ENCODE assay signal across 15 mouse cellular contexts in the genomic region with DNA sequence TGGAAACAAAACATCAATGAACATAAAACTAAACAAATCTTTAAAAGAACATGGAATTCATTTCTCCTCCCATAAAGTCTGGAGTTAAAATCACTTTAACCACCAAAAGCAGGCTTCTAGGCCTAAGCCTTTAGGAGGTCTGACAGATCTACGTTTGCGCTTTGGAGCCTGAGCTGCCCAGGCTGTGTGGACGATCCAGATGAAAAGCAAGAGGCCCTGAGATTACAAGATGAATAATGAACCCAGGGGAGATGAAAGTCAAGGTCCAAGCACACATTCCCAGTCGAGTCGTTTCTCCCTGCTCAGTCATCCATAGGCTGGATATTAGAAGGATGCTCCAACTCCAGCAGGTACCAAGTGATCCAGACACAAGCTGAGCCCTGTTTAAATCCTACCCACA.
"Had no signal": no experiment of that assay in that cellular context is flagged by ENCODE, and none has a peak within 500 bp of the region (broad histone marks: within the 10 kb centered on the region; RNA-seq: fewer than 3 reads in every experiment).

No protein-coding gene starts in this region.

- ATAC-seq: lung, postnatal 0 days had no signal

- H3K4me3 ChIP-seq: lung, embryonic 15.5 days; megakaryocyte, embryonic 14.5 days; neural tube, embryonic 12.5 days; stomach, embryonic 15.5 days had no signal

- H3K27ac ChIP-seq: lung, embryonic 15.5 days; macrophage; neural tube, embryonic 12.5 days; stomach, embryonic 15.5 days; stomach, postnatal 0 days had no signal

- H3K9me3 ChIP-seq: lung, embryonic 15.5 days; neural tube, embryonic 12.5 days; stomach, embryonic 15.5 days had no signal

- DNase-seq: lung, adult 2 months; lung, postnatal 14 days; lung, postnatal 36 days; right cerebral cortex, postnatal 14 days; thymus, adult 2 months; thymus, postnatal 25 days; thymus, postnatal 4 days had no signal

- H3K36me3 ChIP-seq: lung, embryonic 15.5 days; neural tube, embryonic 12.5 days; stomach, embryonic 15.5 days had no signal

- H3K27me3 ChIP-seq: lung, embryonic 15.5 days; megakaryocyte, embryonic 14.5 days; neural tube, embryonic 12.5 days; stomach, embryonic 15.5 days had no signal

- H3K9ac ChIP-seq: lung, embryonic 15.5 days; neural tube, embryonic 12.5 days; stomach, embryonic 15.5 days had no signal

- H3K4me2 ChIP-seq: lung, embryonic 15.5 days; midbrain, embryonic 11.5 days; neural tube, embryonic 12.5 days; stomach, embryonic 15.5 days had no signal
